Mouse (Mus musculus) embryonic facial prominence, embryonic 11.5 days (tissue): Measurements from ENCODE around the gene Mycbp2. TPM values are rescaled to one million over a fixed set of nuclear protein-coding genes. Genes with fewer than 3 reads are reported as not detected.

ENCODE experiments used
- ATAC-seq: fragments of 200-750 bp; cut with Nextera tagmentation; replicated peaks from 2 replicates; pipeline ENCODE4 v1.8.0; 2017; ENCODE audit warnings: low read depth; ENCODE audit not compliant: insufficient number of reproducible peaks, low FRiP score, low TSS enrichment
- DNase-seq: peaks from one replicate; pipeline ENCODE4 v3.0.0-alpha.2; 2015; ENCODE audit warnings: low spot score
- H3K27ac ChIP-seq: fragments of 300-500 bp; sonication (generic); replicated peaks from 2 replicates; pipeline ENCODE4 v1.5.1; 2014; ENCODE audit warnings: mild to moderate bottlenecking, low read depth, low read length, control low read depth
- H3K27me3 ChIP-seq: fragments of 300-500 bp; sonication (generic); 2 replicates; pipeline ENCODE4 v1.6.1; 2014; ENCODE audit warnings: mild to moderate bottlenecking, low read length, moderate library complexity, mixed read lengths; ENCODE audit not compliant: control insufficient read depth, insufficient read depth
- H3K36me3 ChIP-seq: fragments of 300-500 bp; sonication (generic); replicated peaks from 2 replicates; pipeline ENCODE4 v1.6.1; 2014; ENCODE audit warnings: low read depth, mild to moderate bottlenecking, low read length, moderate library complexity, mixed read lengths; ENCODE audit not compliant: control insufficient read depth, insufficient read depth
- H3K4me1 ChIP-seq: fragments of 300-500 bp; sonication (generic); 2 replicates; pipeline ENCODE4 v1.6.1; 2014; ENCODE audit warnings: low read length, mixed read lengths; ENCODE audit not compliant: control insufficient read depth, insufficient read depth
- H3K4me2 ChIP-seq: fragments of 300-500 bp; sonication (generic); 2 replicates; pipeline ENCODE4 v1.6.1; 2014; ENCODE audit warnings: low read depth, mild to moderate bottlenecking, control low read depth, low read length, moderate library complexity
- H3K4me3 ChIP-seq: fragments of 300-500 bp; sonication (generic); 2 replicates; pipeline ENCODE4 v1.5.1; 2014; ENCODE audit warnings: low read depth, low read length, control low read depth
- H3K9ac ChIP-seq: fragments of 300-500 bp; sonication (generic); replicated peaks from 2 replicates; pipeline ENCODE4 v1.6.1; 2014; ENCODE audit warnings: mild to moderate bottlenecking, control low read depth, low read length
- H3K9me3 ChIP-seq: fragments of 300-500 bp; sonication (generic); replicated peaks from 2 replicates; pipeline ENCODE4 v1.6.1; 2016; ENCODE audit warnings: mild to moderate bottlenecking, low read length, inconsistent platforms, mixed read lengths; ENCODE audit not compliant: control insufficient read depth
- WGBS: fragments of 180-500 bp; shearing (Covaris S2); extraction: QIAGEN DNeasy Blood & Tissue Kit; methylation state at CpG from one replicate; pipeline ENCODE4 v1.1.7; 2014; 5-methylcytosine and 5-hydroxymethylcytosine counted together
- polyA plus RNA-seq: library from polyadenylated mRNA; unstranded; fragments of >200 nt; fragmentation: Nextera tagmentation; extraction: Ambion mirVana; gene quantifications from 2 replicates; pipeline ENCODE4 v1.2.1, GENCODE M21; 2014

Gene Mycbp2
- polyA plus RNA-seq, 1 experiment from 2014 or later: 19.2 TPM

GRCm38 (mm10) chr14:103186076-103186475 lies 160.5 kb downstream of the Mycbp2 start:
- no peak for ATAC-seq
- no peak overlapping the region for H3K4me2 ChIP-seq
- no peak overlapping the region for H3K27ac ChIP-seq
- whole genome bisulfite sequencing: 88% methylated on average over 4 of the region's 4 CpGs
- no peak overlapping the region for H3K9ac ChIP-seq
- H3K36me3 ChIP-seq: no peaks in the 10 kb centered on the region; the same call in 1 of the 2 replicates
- H3K4me3 ChIP-seq: no peak overlapping the region
- H3K4me1 ChIP-seq: no peaks in the 10 kb centered on the region
- DNase-seq: no peak
- no peaks in the 10 kb centered on the region for H3K9me3 ChIP-seq
- no peaks in the 10 kb centered on the region for H3K27me3 ChIP-seq

- DNase-seq (no peak), ATAC-seq (no peak)
- Histone ChIP-seq H3K36me3 (no peaks in the 10 kb centered on the region; the same call in 1 of the 2 replicates), H3K4me2 (no peak overlapping the region), H3K9ac (no peak overlapping the region), H3K27ac (no peak overlapping the region), H3K27me3 (no peaks in the 10 kb centered on the region), H3K4me1 (no peaks in the 10 kb centered on the region), H3K9me3 (no peaks in the 10 kb centered on the region), H3K4me3 (no peak overlapping the region)
- WGBS: 96% methylated on average over 2 of the region's 2 CpGs
Observed at GRCm38 (mm10) chr14:103180096-103180495, 166.5 kb downstream of the Mycbp2 start.

- H3K27me3 ChIP-seq: no peaks in the 10 kb centered on the region
- no peak for ATAC-seq
- 76% methylated on average over 5 of the region's 5 CpGs for WGBS
- no peak overlapping the region for H3K4me3 ChIP-seq
- no peak overlapping the region for H3K4me2 ChIP-seq
- H3K9me3 ChIP-seq: no peaks in the 10 kb centered on the region
- H3K27ac ChIP-seq: no peak overlapping the region
- H3K9ac ChIP-seq: no peak overlapping the region
- no peaks in the 10 kb centered on the region for H3K4me1 ChIP-seq
- H3K36me3 ChIP-seq: no peaks in the 10 kb centered on the region; the same call in 1 of the 2 replicates
- DNase-seq: no peak
Observed at GRCm38 (mm10) chr14:103162923-103163322, 183.7 kb downstream of the Mycbp2 start.

- Histone ChIP-seq H3K4me3 (no peak overlapping the region), H3K36me3 (no peaks in the 10 kb centered on the region; the same call in 1 of the 2 replicates), H3K4me1 (no peaks in the 10 kb centered on the region), H3K27me3 (no peaks in the 10 kb centered on the region), H3K27ac (no peak overlapping the region), H3K4me2 (no peak overlapping the region), H3K9me3 (no peaks in the 10 kb centered on the region), H3K9ac (no peak overlapping the region)
- WGBS: 89% methylated on average over 7 of the region's 7 CpGs
- ATAC-seq (no peak), DNase-seq (no peak)
Observed at GRCm38 (mm10) chr14:103155685-103156084, 190.9 kb downstream of the Mycbp2 start.

GRCm38 (mm10) chr14:103150139-103150538 lies 196.5 kb downstream of the Mycbp2 start:
- ATAC-seq: no peak
- no peak overlapping the region for H3K4me2 ChIP-seq
- DNase-seq: no peak
- H3K36me3 ChIP-seq: no peaks in the 10 kb centered on the region; the same call in 1 of the 2 replicates
- 86% methylated on average over 5 of the region's 5 CpGs for WGBS
- no peak overlapping the region for H3K4me3 ChIP-seq
- no peak overlapping the region for H3K27ac ChIP-seq
- H3K9me3 ChIP-seq: no peaks in the 10 kb centered on the region
- H3K27me3 ChIP-seq: no peaks in the 10 kb centered on the region
- H3K9ac ChIP-seq: no peak overlapping the region
- H3K4me1 ChIP-seq: no peaks in the 10 kb centered on the region

GRCm38 (mm10) chr14:103131991-103132390 lies 214.6 kb downstream of the Mycbp2 start:
- Histone ChIP-seq H3K4me1 (no peaks in the 10 kb centered on the region), H3K36me3 (peaks cover 2% of the 10 kb centered on the region), H3K27ac (no peak overlapping the region), H3K9me3 (no peaks in the 10 kb centered on the region), H3K4me2 (no peak overlapping the region), H3K4me3 (no peak overlapping the region), H3K9ac (no peak overlapping the region), H3K27me3 (no peaks in the 10 kb centered on the region)
- 81% methylated on average over 2 of the region's 2 CpGs for WGBS
- DNase-seq (peak; percentile 25), ATAC-seq (0 out of 2 replicates have a peak, but pooled peaks have one; percentile 23)

- ATAC-seq: no peak
- no peaks in the 10 kb centered on the region for H3K9me3 ChIP-seq
- no peaks in the 10 kb centered on the region for H3K27me3 ChIP-seq
- no peak for DNase-seq
- 85% methylated on average over 6 of the region's 6 CpGs for WGBS
- no peak overlapping the region for H3K27ac ChIP-seq
- no peak overlapping the region for H3K9ac ChIP-seq
- H3K4me3 ChIP-seq: no peak overlapping the region
- no peaks in the 10 kb centered on the region for H3K4me1 ChIP-seq
- no peak overlapping the region for H3K4me2 ChIP-seq
- H3K36me3 ChIP-seq: no peaks in the 10 kb centered on the region; the same call in 1 of the 2 replicates
Observed at GRCm38 (mm10) chr14:103125756-103126155, 220.9 kb downstream of the Mycbp2 start.

- no peak for DNase-seq
- no peaks in the 10 kb centered on the region for H3K9me3 ChIP-seq
- H3K4me1 ChIP-seq: no peaks in the 10 kb centered on the region
- no peaks in the 10 kb centered on the region; the same call in 1 of the 2 replicates for H3K36me3 ChIP-seq
- no peak overlapping the region for H3K27ac ChIP-seq
- no peak overlapping the region for H3K9ac ChIP-seq
- H3K4me3 ChIP-seq: no peak overlapping the region
- no peaks in the 10 kb centered on the region for H3K27me3 ChIP-seq
- 93% methylated on average over 3 of the region's 3 CpGs for WGBS
- no peak overlapping the region for H3K4me2 ChIP-seq
- no peak for ATAC-seq
Observed at GRCm38 (mm10) chr14:103114994-103115670, 231.5 kb downstream of the Mycbp2 start.
